Mouse (Mus musculus) forebrain, embryonic 16.5 days (tissue): ENCODE data around the gene Ppif. TPM values are rescaled to one million over a fixed set of nuclear protein-coding genes. Genes with fewer than 3 reads are reported as not detected.

Experiments used
- ATAC-seq: fragments of 200-750 bp; cut with Nextera tagmentation; 2 replicates; pipeline ENCODE4 v1.8.0; 2017; ENCODE audit warnings: mild to moderate bottlenecking, moderate library complexity
- H3K27ac ChIP-seq: fragments of 300-500 bp; sonication (generic); 2 replicates; pipeline ENCODE4 v1.5.1; 2014; ENCODE audit warnings: low read length, control low read depth
- H3K27me3 ChIP-seq: fragments of 300-500 bp; sonication (generic); replicated peaks from 2 replicates; pipeline ENCODE4 v1.6.1; 2014; ENCODE audit warnings: low read length; ENCODE audit not compliant: control insufficient read depth, insufficient read depth
- H3K36me3 ChIP-seq: fragments of 300-500 bp; sonication (generic); 2 replicates; pipeline ENCODE4 v1.6.1; 2014; ENCODE audit not compliant: control insufficient read depth, insufficient read depth
- H3K4me1 ChIP-seq: fragments of 300-500 bp; sonication (generic); replicated peaks from 2 replicates; pipeline ENCODE4 v1.6.1; 2014; ENCODE audit warnings: low read length; ENCODE audit not compliant: control insufficient read depth, insufficient read depth
- H3K4me2 ChIP-seq: fragments of 300-500 bp; sonication (generic); 2 replicates; pipeline ENCODE4 v1.6.1; 2014; ENCODE audit warnings: mild to moderate bottlenecking, low read length, control low read depth
- H3K4me3 ChIP-seq: fragments of 300-500 bp; sonication (generic); replicated peaks from 2 replicates; pipeline ENCODE4 v1.5.1; 2014; ENCODE audit warnings: mild to moderate bottlenecking, low read length, control low read depth
- H3K9ac ChIP-seq: fragments of 300-500 bp; sonication (generic); replicated peaks from 2 replicates; pipeline ENCODE4 v1.6.1; 2014; ENCODE audit warnings: low read depth, low read length, control low read depth
- H3K9me3 ChIP-seq: fragments of 300-500 bp; sonication (generic); 2 replicates; pipeline ENCODE4 v1.6.1; 2016; ENCODE audit warnings: low read length; ENCODE audit not compliant: control insufficient read depth
- WGBS: fragments of 180-500 bp; shearing (Covaris S2); extraction: QIAGEN DNeasy Blood & Tissue Kit; methylation state at CpG from one replicate; pipeline ENCODE4 v1.1.7; 2014; 5-methylcytosine and 5-hydroxymethylcytosine counted together
- polyA plus RNA-seq: library from polyadenylated mRNA; unstranded; fragments of >200 nt; fragmentation: Nextera tagmentation; extraction: Ambion mirVana; gene quantifications from 2 replicates; pipeline ENCODE4 v1.2.1, GENCODE M21; 2015

The Ppif gene
- polyA plus RNA-seq, 1 experiment from 2014 or later: 26.3 TPM

DNA sequence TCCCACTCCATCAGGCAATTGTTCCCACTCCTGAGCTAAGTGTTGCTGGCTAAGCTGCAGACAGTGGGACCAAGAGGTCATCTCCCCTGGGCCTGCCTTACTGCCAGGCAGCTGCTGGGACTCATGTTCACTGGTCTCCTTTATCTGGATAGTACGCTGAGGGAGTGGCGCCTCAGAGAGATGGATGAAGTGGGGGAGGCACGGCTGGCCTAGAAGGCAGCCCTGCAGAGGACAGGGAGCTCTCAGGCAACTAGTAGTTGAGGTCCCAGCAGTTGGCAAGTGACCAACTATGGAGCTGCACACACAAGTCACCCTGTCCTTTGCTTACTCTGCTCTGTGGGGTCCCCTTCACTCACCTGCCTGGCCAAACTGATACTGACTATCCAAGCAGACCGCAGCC, 16.1 kb downstream of the Ppif start:
- Histone ChIP-seq H3K9me3 (no peaks in the 10 kb centered on the region), H3K4me3 (no peak overlapping the region), H3K27me3 (no peaks in the 10 kb centered on the region), H3K4me2 (no peak overlapping the region), H3K4me1 (no peaks in the 10 kb centered on the region), H3K9ac (no peak overlapping the region), H3K36me3 (no peaks in the 10 kb centered on the region), H3K27ac (no peak overlapping the region)
- 78% methylated on average over 4 of the region's 4 CpGs for WGBS
- ATAC-seq: no peak

DNA sequence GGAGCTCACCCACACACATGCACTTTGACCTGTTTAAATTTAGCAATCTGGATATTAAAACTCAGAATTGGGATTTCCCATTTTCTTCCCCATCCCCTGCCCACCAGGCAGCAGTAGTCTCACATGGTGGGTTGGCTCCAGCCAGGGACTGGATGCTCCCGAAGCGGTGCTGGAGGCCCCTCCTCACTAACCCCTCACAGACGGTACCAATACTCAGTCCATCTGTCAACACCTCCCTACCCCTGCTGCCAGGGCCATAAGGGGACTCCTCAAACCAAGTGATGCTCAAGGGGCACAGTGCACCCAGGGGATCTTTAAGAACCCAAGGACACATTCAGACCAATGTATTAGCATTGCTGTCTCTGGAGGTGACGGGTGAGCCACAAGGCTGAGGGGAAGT, 16.7 kb downstream of the Ppif start:
- Histone ChIP-seq H3K36me3 (no peaks in the 10 kb centered on the region), H3K4me2 (no peak overlapping the region), H3K4me3 (no peak overlapping the region), H3K9ac (no peak overlapping the region), H3K27me3 (no peaks in the 10 kb centered on the region), H3K9me3 (no peaks in the 10 kb centered on the region), H3K27ac (no peak overlapping the region), H3K4me1 (no peaks in the 10 kb centered on the region)
- WGBS: 65% methylated on average over 4 of the region's 4 CpGs
- no peak for ATAC-seq

DNA sequence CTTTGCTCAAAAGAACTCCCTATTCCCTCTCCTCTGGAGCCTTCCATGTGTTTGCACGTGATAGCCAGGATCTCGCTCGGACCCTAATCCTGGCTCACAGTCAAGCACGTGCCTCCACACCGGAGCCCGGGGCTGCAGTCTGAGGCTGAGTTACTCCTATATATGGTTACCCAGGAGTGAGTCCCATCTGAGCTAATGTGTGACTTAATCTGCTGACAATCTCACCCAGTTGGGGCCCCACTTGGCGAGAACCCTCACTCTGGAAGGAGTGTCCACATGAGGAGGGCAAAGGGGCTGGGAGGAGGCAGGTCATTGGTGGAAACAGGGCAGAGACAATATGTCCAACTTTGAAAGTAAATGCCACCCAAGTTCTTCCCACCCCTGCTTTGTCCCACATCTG, 17.2 kb downstream of the Ppif start:
- Histone ChIP-seq H3K9me3 (no peaks in the 10 kb centered on the region), H3K9ac (no peak overlapping the region), H3K36me3 (no peaks in the 10 kb centered on the region), H3K4me3 (no peak overlapping the region), H3K4me2 (no peak overlapping the region), H3K4me1 (no peaks in the 10 kb centered on the region), H3K27me3 (no peaks in the 10 kb centered on the region), H3K27ac (no peak overlapping the region)
- ATAC-seq: no peak
- 62% methylated on average over 7 of the region's 7 CpGs for WGBS

DNA sequence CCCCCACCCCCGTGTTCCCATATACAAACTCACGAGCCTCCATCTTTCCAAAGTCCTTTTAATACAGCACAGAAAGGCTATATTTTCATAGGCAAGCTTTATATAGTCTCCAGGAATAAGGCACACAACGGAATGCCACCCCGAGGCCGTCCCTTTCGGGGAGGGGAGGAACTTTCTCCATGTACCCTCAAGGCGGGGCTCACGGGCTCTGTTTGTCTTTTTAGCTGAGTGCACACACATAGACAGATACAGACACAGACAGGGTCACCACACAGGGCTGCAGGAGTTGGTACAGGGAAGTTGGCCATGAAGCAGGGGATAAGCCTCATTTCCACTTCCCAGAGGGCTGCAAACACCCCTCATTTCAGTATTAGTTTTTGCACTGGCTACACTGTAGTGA, 17.6 kb downstream of the Ppif start:
- H3K9ac ChIP-seq: no peak overlapping the region
- ATAC-seq: no peak
- H3K4me1 ChIP-seq: no peaks in the 10 kb centered on the region
- no peak overlapping the region for H3K27ac ChIP-seq
- 54% methylated on average over 8 of the region's 8 CpGs for WGBS
- H3K36me3 ChIP-seq: no peaks in the 10 kb centered on the region
- H3K27me3 ChIP-seq: no peaks in the 10 kb centered on the region
- no peaks in the 10 kb centered on the region for H3K9me3 ChIP-seq
- H3K4me2 ChIP-seq: no peak overlapping the region
- no peak overlapping the region for H3K4me3 ChIP-seq

DNA sequence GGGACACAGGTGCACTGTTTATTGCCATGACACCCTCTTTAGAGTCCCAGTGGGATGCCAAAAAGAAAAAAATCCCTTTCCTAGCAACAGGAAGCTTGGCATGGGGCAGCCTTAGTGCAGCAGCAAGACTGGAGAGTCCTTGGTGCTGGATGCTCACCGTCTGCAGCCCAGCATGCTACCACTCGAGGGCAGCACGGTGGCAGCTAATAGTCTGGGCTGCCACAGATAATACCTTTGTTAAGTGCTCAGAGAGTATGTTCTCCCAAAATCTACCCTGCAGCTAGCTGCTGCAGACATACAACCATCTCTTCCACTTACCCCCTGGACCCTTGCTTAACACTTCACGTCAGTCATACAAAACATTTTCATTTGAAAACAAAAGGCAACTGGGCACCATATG, 19.5 kb downstream of the Ppif start:
- no peaks in the 10 kb centered on the region for H3K36me3 ChIP-seq
- 15% methylated on average over 4 of the region's 4 CpGs for WGBS
- H3K4me3 ChIP-seq: no peak overlapping the region
- no peaks in the 10 kb centered on the region for H3K9me3 ChIP-seq
- no peak overlapping the region for H3K4me2 ChIP-seq
- peak; percentile 68 for ATAC-seq
- no peak overlapping the region for H3K9ac ChIP-seq
- no peaks in the 10 kb centered on the region for H3K4me1 ChIP-seq
- no peak overlapping the region for H3K27ac ChIP-seq
- no peaks in the 10 kb centered on the region for H3K27me3 ChIP-seq

DNA sequence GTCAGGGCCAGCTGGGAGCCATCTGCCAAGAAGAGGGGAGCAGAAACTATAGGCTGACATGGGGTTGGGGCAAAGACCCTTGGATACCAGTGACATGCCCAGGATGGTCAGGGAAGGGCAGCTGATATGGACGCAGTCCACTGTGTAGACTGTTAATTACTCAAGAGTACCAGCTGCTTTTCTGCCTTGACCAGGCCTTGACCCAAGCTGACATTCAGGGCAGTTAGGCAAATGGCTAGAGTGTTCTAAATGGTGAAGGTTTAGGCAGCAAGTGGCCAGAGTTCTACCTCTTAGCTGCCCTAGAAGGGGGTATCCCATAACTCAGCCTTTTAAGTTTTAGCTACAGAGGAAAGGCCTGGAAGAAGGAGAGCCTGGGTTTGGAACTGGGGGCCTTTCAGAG, 22.6 kb downstream of the Ppif start:
- Histone ChIP-seq H3K4me3 (no peak overlapping the region), H3K4me2 (no peak overlapping the region), H3K9me3 (no peaks in the 10 kb centered on the region), H3K4me1 (no peaks in the 10 kb centered on the region), H3K36me3 (no peaks in the 10 kb centered on the region), H3K9ac (no peak overlapping the region), H3K27ac (no peak overlapping the region), H3K27me3 (no peaks in the 10 kb centered on the region)
- 91% methylated on average over 1 of the region's 1 CpGs for WGBS
- no peak for ATAC-seq

DNA sequence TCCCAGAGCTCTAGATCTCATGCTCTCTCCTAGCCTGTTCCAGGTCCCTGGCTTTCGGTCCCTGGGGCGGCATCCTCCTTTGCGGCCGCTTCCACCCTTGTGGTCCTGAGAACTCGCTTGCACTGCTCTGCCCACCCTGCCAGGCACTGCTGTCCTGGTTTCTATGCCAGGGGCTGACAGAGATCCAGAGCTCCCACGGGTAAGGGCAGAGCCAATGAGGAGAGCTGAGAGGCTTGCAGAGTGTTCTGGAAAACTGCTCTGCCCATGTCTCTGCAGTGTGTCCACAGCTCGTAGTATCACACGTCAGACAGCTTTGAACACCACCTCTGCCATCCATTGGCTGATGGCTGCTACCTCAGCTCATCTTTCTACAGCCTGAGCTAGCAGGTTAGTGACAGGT, 23.8 kb downstream of the Ppif start:
- 86% methylated on average over 8 of the region's 8 CpGs for WGBS
- no peak for ATAC-seq

DNA sequence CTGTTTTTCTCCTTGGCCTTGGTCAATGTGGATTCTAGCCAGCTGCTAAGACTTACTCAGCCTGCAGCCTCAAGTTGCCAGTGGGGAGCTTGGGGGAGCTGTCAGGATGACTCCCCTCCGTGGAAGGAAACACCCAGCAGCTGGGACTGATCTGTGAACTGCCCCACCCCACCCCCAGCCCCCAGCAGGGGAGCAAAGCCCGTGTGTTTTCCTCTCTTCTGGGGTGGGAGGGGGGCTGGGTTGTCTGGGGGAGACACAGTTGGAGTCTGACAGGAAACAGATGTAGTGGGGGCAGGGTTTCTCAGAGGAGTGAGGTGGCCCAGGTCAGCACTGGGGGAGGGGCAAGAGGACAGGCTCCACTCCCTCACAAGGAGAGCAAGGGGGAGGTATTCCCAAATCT, 24.5 kb downstream of the Ppif start:
- H3K4me1 ChIP-seq: no peaks in the 10 kb centered on the region
- H3K9ac ChIP-seq: no peak overlapping the region
- H3K4me2 ChIP-seq: no peak overlapping the region
- ATAC-seq: no peak
- 3% methylated on average over 2 of the region's 2 CpGs for WGBS
- H3K4me3 ChIP-seq: no peak overlapping the region
- no peaks in the 10 kb centered on the region for H3K36me3 ChIP-seq
- no peaks in the 10 kb centered on the region for H3K9me3 ChIP-seq
- no peaks in the 10 kb centered on the region for H3K27me3 ChIP-seq
- no peak overlapping the region for H3K27ac ChIP-seq

More for the DNA sequence above, 23.8 kb downstream of the Ppif start:
- Histone ChIP-seq H3K9me3 (no peaks in the 10 kb centered on the region), H3K27me3 (no peaks in the 10 kb centered on the region), H3K4me1 (no peaks in the 10 kb centered on the region), H3K4me3 (no peak overlapping the region), H3K9ac (no peak overlapping the region), H3K27ac (no peak overlapping the region), H3K36me3 (no peaks in the 10 kb centered on the region), H3K4me2 (no peak overlapping the region)

DNA sequence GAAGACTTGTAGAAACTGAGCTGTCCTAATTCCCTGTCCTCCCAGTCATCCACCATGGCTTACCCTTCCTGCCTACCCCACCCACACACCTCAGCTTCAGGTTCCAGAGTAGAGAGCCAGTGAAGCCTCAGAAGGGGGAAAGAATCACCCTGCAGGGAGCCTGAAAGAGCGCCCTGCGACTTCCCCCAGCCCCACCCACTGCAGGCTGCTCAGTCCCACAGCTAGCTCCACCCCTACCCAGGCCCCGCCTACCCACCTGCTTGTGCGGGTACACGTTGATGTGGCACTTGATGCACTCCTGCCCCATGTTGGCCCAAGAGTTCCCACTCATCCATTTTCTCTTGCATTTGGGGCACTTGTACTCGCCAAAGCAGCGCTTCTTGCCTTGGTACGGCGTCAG, 25.4 kb downstream of the Ppif start:
- no peak overlapping the region for H3K4me3 ChIP-seq
- H3K36me3 ChIP-seq: no peaks in the 10 kb centered on the region
- H3K27me3 ChIP-seq: no peaks in the 10 kb centered on the region
- WGBS: 55% methylated on average over 9 of the region's 9 CpGs
- ATAC-seq: no peak
- no peak overlapping the region for H3K9ac ChIP-seq
- H3K4me2 ChIP-seq: no peak overlapping the region
- no peaks in the 10 kb centered on the region for H3K4me1 ChIP-seq
- H3K9me3 ChIP-seq: no peaks in the 10 kb centered on the region
- no peak overlapping the region for H3K27ac ChIP-seq

DNA sequence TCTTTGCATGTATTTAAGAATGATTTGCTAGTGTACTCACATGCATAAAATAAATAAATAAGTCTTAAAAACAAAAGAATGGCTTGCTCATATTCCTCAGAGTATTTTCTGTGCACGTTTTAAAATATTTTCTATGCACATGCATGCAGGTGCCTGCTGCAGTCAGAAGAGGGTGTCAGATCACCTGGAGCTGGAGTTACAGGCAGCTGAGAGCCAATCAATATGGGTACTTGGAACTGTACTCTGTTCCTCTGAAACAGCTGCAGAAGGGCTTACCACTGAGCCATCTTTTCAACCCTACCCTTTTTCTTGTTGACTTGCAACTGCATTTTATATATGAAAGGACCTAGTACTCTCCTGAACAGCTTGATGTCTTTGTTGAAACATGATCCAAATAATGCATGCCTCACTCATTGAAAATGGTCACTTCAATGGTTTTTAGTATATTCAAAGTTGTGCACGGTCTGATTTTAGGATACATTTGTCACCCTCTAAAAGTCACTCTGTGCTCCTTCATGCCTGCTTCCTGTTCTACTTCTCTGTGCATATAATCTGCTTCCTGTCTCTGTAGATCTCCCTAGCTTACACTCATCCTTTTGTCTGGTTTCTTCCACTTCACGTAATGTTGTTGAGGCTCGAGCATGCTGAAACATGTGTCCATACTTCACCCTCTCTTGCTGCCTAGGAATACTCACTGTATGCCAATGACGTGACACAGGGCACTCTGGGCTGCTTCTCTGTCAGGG, 27.2 kb downstream of the Ppif start:
- H3K9me3 ChIP-seq: no peaks in the 10 kb centered on the region
- WGBS: 87% methylated on average over 5 of the region's 5 CpGs
- H3K36me3 ChIP-seq: no peaks in the 10 kb centered on the region
- no peak overlapping the region for H3K27ac ChIP-seq
- no peak overlapping the region for H3K9ac ChIP-seq
- no peak for ATAC-seq
- no peak overlapping the region for H3K4me2 ChIP-seq
- no peak overlapping the region for H3K4me3 ChIP-seq
- H3K27me3 ChIP-seq: no peaks in the 10 kb centered on the region
- 0 out of 2 replicates have a peak, but pooled peaks cover 7% of the 10 kb centered on the region for H3K4me1 ChIP-seq
